Mouse (Mus musculus) megakaryocyte progenitor cell, adult 5-6 weeks (primary cell): ENCODE data around the gene Zgrf1. TPM values are rescaled to one million over a fixed set of nuclear protein-coding genes. Genes with fewer than 3 reads are reported as not detected.

Source experiments
- ATAC-seq: replicated peaks from 2 replicates; pipeline ENCODE4 v1.8.0; 2016; ENCODE audit warnings: mild to moderate bottlenecking, moderate TSS enrichment, inconsistent platforms; ENCODE audit not compliant: poor library complexity
- total RNA-seq, 2 experiments: library from RNA; stranded (forward) in 1 of 2; stranded (reverse) in 1 of 2; fragments of 157-497, 149-512 nt in 1 of 2; fragments of 200-1000 nt in 1 of 2; gene quantifications; 2 replicates each; pipeline versions ENCODE4 v1.2.3 to v1.2.4; 2015 to 2017

The Zgrf1 gene
- total RNA-seq (2015) (20.1 and 22.2 TPM in 2 replicates), total RNA-seq (2017) (23.0 and 28.1 TPM in 2 replicates)

DNA sequence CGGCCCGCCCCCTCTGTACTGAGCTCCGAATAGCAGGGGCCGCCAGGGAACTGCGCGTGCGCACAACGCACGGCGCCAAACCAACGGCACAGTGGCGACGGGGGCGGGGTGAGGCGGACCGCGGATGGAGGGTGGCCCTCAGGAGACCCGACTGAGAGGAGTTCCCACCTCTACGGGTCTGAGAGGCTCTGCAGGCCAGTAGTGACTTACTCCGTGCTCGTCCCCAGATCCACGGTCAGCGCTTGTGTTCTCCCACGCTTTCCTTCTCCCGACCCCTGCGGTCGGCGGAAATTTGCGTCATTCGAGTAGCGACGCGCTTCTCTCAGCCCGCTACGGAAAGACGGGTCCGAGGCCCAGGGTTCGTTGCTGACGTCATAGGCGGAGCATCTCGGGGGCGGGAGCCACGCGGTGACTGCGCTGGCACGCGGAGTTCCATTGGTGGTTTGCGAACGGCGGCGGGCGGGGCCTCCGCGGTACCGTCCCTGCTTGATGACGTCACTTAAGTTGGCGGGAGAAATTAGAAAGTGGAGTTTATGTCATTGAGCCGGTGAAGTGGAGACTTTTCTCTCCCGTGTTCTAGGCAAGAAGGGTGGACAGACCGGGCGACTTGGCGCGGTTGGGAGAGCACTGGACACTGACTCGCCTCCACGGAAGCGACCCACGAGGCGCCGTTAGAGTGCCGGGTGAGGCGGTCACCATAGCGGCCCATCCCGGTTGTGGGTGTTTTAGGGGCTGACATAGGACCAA, at the start of gene Zgrf1, which contains the start of gene Larp7:
TSS of gene Zgrf1 (plus strand) at position 517 of the 747 bp plus-strand sequence.
TSS of gene Larp7 (minus strand) at position 377 of the 747 bp plus-strand sequence.
- peak; percentile 91 for ATAC-seq

DNA sequence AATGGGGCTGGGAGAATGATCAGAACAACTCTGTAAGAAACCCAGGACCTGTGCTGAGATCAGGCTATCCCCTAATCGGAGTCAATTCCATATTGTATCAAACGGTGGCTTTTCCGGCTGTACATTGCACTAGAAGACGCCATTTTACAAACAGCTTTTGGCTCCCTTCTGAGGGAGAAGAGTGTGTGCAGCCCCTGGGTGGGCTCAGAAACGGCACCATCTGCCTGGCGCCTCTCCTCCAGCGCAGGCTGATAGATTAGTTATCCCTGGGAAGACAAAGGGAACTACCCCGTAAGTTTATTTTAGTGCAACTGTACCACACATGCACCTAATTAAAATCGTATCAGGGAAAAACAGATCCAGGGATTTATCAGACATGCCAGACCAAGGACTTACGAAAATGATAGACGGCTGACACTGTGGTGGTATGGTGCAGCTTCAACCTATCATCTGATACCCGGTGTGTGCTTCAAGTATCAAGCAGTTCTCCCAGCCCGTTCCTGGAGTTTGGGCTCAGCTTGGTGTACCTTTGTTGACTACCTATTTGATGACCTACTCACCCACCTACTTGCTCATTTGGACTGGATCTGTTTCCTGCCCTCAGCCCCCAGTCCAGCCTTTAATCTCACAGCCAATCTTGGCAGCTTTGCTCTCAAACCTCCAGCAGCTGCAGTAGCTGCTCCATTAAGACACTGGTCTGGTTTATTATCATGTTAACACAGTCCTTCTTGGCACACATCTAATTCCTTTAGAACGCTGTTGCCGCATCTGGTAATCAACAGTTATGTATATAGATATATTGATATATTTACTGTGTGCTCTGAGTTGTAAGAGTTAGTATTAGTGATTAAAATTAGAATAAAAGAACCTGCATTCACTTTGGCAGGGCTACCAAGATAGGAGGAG, 45.2 kb upstream of the Zgrf1 start:
- peak; percentile 57 for ATAC-seq

- ATAC-seq, result no peak
Observed at GRCm38 (mm10) chr3:127511786-127512746, 41.2 kb upstream of the Zgrf1 start.

- ATAC-seq, result no peak
Observed at GRCm38 (mm10) chr3:127512794-127513335, 40.4 kb upstream of the Zgrf1 start.

DNA sequence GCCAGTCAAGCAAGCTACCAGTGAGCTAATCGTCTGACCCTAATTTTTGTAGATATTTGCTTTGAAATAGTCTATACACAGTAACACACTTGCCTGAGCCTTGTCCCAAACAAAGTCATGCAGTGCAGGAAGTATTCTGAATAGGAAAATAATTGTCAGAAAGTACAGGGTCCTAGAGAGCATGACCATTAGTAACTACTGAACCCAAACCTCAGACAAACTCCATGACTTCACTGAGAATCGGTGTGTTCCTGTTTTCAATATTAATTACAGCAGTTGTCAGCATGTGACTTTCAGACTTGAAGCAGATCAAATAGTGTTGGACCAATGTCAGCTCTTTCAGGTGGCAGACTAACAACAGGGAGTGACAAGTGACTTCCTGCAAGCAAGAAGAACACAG, 39.6 kb upstream of the Zgrf1 start:
- no peak for ATAC-seq

- ATAC-seq, result no peak
Observed at GRCm38 (mm10) chr3:127515251-127515650, 38.0 kb upstream of the Zgrf1 start.

DNA sequence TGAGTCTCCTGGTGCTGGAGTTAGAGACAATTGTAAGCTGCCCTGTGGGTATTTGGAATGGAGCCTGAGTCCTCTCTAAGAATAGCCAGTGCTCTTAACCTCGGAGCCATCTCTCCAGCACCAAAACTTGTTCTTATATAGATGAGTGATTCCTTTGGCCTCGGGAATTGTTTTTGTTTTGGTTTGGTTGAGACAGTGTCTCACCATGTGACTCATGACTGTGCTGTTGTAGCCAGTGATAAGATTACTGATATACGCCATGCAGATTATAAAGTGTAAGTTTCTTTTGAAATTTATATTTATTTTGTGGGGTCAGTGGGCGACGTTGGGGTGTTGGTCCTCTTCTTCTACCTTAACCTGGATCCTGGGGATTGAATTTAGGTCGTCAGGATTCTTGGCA, 33.0 kb upstream of the Zgrf1 start:
- no peak for ATAC-seq

GRCm38 (mm10) chr3:127521156-127521555, 32.1 kb upstream of the Zgrf1 start:
- no peak for ATAC-seq

- no peak for ATAC-seq
Observed at GRCm38 (mm10) chr3:127525188-127525819, 28.0 kb upstream of the Zgrf1 start.

DNA sequence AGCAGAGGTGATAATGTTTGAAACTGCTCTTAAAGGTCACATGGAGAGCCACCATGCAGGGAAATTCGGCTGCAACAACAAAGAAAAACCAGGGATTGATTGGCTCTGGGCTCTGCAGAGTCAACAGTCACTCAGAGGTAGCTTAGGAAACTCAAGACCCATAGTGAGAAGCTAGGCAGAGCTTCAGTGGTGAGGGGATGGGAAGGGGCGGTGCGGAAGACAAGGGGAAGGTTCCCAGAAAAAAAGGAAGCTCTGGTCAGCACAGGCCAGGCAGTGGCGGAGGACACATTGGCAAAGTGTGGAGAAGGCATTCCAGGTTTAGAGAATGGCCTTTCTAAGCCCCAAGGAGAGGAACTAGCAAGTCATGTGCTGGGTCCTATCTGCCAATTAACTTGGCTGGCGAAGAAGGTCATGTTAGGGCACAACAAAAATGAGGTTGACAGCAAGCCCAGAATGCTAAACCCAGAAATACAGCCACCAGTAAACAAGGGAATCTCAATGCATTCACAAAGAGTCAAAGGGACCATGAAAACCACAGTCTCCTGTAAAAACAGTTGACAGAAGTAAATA, 25.7 kb upstream of the Zgrf1 start:
- no peak for ATAC-seq

GRCm38 (mm10) chr3:127529210-127529609, 24.1 kb upstream of the Zgrf1 start:
- ATAC-seq, result no peak

DNA sequence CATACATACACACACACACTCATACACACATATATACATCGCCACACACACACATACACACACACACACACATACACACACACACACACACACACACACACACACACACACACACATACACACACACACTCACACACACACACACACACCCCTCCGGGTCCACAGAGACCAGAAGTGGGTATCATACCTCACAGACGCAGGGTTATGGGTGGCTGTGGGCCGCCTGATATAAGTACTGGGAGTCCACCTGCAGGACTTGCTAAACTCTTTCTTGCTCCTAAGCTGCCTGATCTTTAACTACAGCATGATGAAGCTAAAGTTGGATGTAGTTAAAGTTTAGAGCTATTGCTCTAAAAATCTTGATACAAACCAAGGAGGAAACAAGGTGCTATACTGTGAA, 23.5 kb upstream of the Zgrf1 start:
- no peak for ATAC-seq

- ATAC-seq, result no peak
Observed at GRCm38 (mm10) chr3:127530293-127530692, 23.0 kb upstream of the Zgrf1 start.

DNA sequence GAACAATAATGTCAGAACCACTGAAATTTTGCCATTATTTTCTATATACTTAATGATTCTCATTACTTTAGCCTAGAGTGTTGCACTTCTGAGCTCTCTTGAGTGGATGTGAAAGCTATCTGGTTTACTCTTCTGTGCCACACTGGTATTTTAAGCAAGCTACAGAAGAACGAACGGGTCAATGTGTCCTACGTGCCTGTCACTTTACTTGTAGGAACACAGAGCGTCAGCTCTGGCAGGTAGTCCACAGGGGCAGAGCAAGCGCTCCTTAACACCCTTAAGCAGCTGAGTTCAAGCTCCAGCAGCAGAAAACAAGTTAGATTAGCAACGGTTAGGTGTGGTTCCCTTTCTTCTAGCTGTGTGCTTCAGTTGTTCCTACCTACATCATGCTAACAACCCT, 14.1 kb upstream of the Zgrf1 start:
- ATAC-seq, result no peak

DNA sequence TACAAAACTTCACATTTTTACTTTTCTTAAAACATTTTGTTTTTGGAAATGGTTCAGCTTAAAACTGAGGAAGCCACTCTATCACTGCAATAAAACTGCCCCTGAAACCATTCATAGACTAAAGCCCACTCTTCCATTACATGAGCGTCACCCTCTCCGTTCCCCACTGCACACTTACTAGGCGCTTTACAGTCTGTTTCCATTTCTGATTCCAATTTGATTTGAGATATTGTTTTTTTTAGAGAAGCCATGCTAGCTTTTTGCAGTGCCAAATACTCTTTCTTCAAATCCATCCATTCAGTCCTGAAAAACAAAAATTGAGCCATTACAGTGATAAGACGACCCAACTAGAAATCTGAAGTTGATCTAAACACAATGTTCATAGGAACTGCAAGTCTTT, 9.3 kb upstream of the Zgrf1 start:
- ATAC-seq, result no peak

GRCm38 (mm10) chr3:127544610-127545121, 8.6 kb upstream of the Zgrf1 start:
- ATAC-seq, result no peak

GRCm38 (mm10) chr3:127547882-127548281, 5.4 kb upstream of the Zgrf1 start:
- peak; percentile 59 for ATAC-seq

DNA sequence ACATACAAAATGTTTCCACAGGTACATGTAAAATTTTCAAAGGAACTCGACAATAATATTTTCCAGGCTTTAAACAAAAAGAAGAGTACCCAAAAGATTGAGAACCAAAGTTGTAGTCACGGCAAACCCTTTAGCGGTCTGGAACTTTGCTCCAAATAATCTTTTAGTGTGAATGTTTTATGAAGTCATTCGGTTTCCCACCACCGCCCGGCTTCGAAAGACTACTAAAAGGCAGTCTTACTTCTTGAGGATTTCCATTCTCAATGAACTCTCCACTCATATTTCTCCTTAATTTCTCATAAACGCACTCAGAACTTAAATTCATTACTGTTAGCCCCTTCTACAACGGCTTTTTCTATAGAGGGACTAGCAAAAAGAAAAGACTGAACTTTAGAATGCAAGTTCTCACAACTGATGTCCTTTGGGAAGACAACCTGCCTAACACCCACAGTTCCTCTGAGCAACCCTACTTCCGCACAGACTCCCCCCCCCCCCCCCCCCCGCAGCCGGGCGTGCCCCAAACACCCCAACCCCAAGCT, 786 bp upstream of the Zgrf1 start:
- no peak for ATAC-seq

DNA sequence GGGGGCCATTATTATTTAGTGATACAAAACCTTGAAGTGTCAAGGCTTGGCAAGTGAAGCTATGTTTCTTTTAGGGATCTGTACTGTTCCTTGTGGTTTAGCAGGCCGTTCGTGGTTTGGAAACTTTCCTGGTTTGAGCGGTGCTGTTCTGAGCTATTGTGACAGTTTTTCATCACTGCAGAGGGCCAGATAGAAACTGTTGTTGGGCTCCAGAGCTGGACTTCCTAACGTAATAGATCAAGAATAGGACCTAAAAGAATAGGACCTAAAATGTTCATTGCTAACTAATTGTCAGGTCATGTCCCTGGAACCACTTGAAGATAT, 393 bp downstream of the Zgrf1 start:
- peak; percentile 9 for ATAC-seq
